Mouse (Mus musculus): Measurements from ENCODE around the gene Ddc. TPM values are rescaled to one million over a fixed set of nuclear protein-coding genes. Genes with fewer than 3 reads are reported as not detected.

The Ddc gene
- polyA plus RNA-seq, 1 experiment from 2014 or later = 13.4 TPM

DNA sequence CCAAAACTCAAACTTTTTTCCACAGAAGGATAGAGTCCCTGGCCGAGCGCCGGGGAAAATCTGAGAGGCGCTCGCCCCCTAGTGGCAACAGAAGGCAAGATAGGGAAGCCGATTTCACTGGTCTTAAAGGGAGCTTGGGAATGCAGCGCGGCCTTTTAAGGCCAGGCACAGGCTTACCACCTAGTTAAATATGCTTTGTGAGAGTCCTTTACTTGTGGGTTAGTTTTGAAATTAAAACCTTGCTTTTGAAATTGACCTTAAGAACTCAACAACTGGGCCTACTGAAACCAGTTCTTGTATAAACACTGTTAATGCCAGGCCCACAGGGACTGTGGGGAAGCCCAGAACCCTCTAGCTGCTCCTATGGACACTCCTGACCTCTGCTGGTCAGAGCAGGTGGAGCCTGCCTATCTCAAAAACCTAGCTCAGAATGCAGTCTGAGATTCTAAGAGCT is 109.4 kb downstream of the Ddc start:
- Histone ChIP-seq H3K9me3 (ENCODE audit: low read depth, low read length) (no peaks in the 10 kb centered on the region), H3K36me3 (ENCODE audit: insufficient read depth) (no peaks in the 10 kb centered on the region), H3K4me1 (ENCODE audit: insufficient read depth) (no peaks in the 10 kb centered on the region), H3K4me3 (ENCODE audit: low read depth, low read length) (no peak overlapping the region), H3K27me3 (ENCODE audit: insufficient read depth, low read length) (no peaks in the 10 kb centered on the region), H3K27ac (ENCODE audit: low read depth) (0 out of 2 replicates have a peak overlapping the region, but pooled peaks have one; percentile 32), H3K9ac (no peak overlapping the region), H3K4me2 (peak overlapping the region; percentile 43)
- TF ChIP-seq CTCF (IDR thresholded peaks at IDR 0.05; ENCODE audit: low read depth) = peak; percentile 78
- DNase-seq (peak; percentile 95), ATAC-seq (ENCODE audit: insufficient read depth) (peak; percentile 97)
- 0% methylated on average over 8 of the region's 8 CpGs for WGBS

DNA sequence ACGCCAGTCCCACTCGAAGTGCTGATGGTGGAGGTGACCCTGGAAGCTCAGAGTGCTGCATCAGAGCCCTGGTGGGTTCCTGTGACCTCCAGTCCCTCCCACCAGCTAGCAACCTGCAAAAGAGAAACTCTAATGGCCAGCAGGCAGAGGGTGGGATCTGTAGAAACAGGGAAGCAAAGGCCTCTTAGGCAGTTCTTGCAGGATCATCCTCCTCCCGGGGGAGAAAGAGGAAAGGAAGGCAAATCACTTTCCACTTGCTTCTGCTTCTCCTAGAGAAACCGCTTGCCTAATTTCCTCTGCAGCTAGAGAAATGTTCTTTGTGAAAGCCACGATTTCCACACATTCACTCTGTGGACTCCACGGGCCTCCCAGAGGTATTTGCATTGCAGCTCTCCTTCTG is 112.5 kb downstream of the Ddc start:
- Histone ChIP-seq H3K4me3 (ENCODE audit: low read depth, low read length) (no peak overlapping the region), H3K27ac (ENCODE audit: low read depth) (no peak overlapping the region), H3K9ac (no peak overlapping the region), H3K4me2 (no peak overlapping the region), H3K9me3 (ENCODE audit: low read depth, low read length) (no peaks in the 10 kb centered on the region), H3K4me1 (ENCODE audit: insufficient read depth) (no peaks in the 10 kb centered on the region), H3K27me3 (ENCODE audit: insufficient read depth, low read length) (no peaks in the 10 kb centered on the region), H3K36me3 (ENCODE audit: insufficient read depth) (no peaks in the 10 kb centered on the region)
- ATAC-seq (ENCODE audit: insufficient read depth) (no peak), DNase-seq (no peak)
- WGBS = 51% methylated on average over 6 of the region's 6 CpGs
- no peak for TF ChIP-seq CTCF (IDR thresholded peaks at IDR 0.05; ENCODE audit: low read depth)

GRCm38 (mm10) chr11:11781728-11782127 is 116.2 kb downstream of the Ddc start:
- no peak overlapping the region for H3K4me2 ChIP-seq
- WGBS = 73% methylated on average over 8 of the region's 8 CpGs
- no peak for ATAC-seq (ENCODE audit: insufficient read depth)

DNA sequence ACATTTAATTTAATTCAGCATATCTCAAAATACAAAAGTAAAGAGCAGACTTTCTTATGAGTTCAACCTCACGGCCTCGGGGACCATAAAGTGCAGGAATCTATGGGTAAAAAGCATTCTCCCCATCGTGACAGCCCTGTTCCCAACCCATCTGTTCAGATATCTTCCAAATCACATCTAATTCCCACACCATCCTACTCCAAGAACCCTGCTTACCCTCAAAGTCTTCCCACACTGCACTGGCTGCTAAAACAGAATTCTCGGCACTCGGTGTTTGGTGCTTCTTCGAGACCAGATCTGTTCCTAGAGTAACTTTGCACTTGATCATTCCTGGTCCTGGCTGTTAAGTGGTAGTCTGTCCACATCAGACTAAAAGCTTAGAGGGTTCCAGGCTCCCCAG is 119.6 kb downstream of the Ddc start:
- Histone ChIP-seq H3K9me3 (ENCODE audit: low read depth, low read length) (no peaks in the 10 kb centered on the region), H3K9ac (no peak overlapping the region), H3K27ac (ENCODE audit: low read depth) (no peak overlapping the region), H3K36me3 (ENCODE audit: insufficient read depth) (no peaks in the 10 kb centered on the region), H3K27me3 (ENCODE audit: insufficient read depth, low read length) (no peaks in the 10 kb centered on the region), H3K4me1 (ENCODE audit: insufficient read depth) (no peaks in the 10 kb centered on the region), H3K4me2 (no peak overlapping the region), H3K4me3 (ENCODE audit: low read depth, low read length) (no peak overlapping the region)
- no peak for TF ChIP-seq CTCF (IDR thresholded peaks at IDR 0.05; ENCODE audit: low read depth)
- DNase-seq (no peak), ATAC-seq (ENCODE audit: insufficient read depth) (no peak)
- 90% methylated on average over 6 of the region's 6 CpGs for WGBS

More at GRCm38 (mm10) chr11:11781728-11782127, 116.2 kb downstream of the Ddc start:
- Histone ChIP-seq H3K9ac (no peak overlapping the region), H3K4me3 (ENCODE audit: low read depth, low read length) (no peak overlapping the region), H3K36me3 (ENCODE audit: insufficient read depth) (no peaks in the 10 kb centered on the region), H3K27me3 (ENCODE audit: insufficient read depth, low read length) (no peaks in the 10 kb centered on the region), H3K27ac (ENCODE audit: low read depth) (no peak overlapping the region), H3K9me3 (ENCODE audit: low read depth, low read length) (no peaks in the 10 kb centered on the region), H3K4me1 (ENCODE audit: insufficient read depth) (no peaks in the 10 kb centered on the region)
- TF ChIP-seq CTCF (IDR thresholded peaks at IDR 0.05; ENCODE audit: low read depth) = no peak
- no peak for DNase-seq

DNA sequence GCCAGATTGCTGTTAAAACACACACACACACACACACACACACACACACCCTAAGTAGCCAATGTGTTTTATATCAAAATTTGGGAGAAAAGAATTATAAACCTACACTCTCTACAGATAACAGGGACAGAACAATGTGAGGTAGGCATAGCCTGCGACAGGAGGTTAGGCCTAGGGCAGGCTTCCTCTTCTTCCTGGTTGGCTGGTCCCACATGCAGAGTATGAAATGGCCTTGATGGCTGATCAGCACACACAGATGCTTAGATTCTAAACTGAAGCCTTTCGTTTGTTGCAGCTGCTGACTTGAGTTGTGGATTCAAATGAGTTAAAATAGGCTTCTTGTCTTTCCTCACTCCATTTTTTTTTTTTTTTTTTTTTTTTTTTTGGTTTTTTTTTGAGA is 120.1 kb downstream of the Ddc start:
- no peak for TF ChIP-seq CTCF (IDR thresholded peaks at IDR 0.05; ENCODE audit: low read depth)
- ATAC-seq (ENCODE audit: insufficient read depth) = no peak
- Histone ChIP-seq H3K4me3 (ENCODE audit: low read depth, low read length) (no peak overlapping the region), H3K36me3 (ENCODE audit: insufficient read depth) (no peaks in the 10 kb centered on the region), H3K9ac (no peak overlapping the region), H3K4me1 (ENCODE audit: insufficient read depth) (no peaks in the 10 kb centered on the region), H3K27me3 (ENCODE audit: insufficient read depth, low read length) (no peaks in the 10 kb centered on the region), H3K27ac (ENCODE audit: low read depth) (no peak overlapping the region), H3K4me2 (no peak overlapping the region), H3K9me3 (ENCODE audit: low read depth, low read length) (no peaks in the 10 kb centered on the region)
- DNase-seq = no peak
- WGBS = 79% methylated on average over 2 of the region's 2 CpGs

- TF ChIP-seq CTCF (IDR thresholded peaks at IDR 0.05; ENCODE audit: low read depth) = no peak
- no peaks in the 10 kb centered on the region for H3K9me3 ChIP-seq (ENCODE audit: low read depth, low read length)
- 63% methylated on average over 3 of the region's 3 CpGs for WGBS
- H3K27ac ChIP-seq (ENCODE audit: low read depth) = no peak overlapping the region
- H3K27me3 ChIP-seq (ENCODE audit: insufficient read depth, low read length) = no peaks in the 10 kb centered on the region
- no peak overlapping the region for H3K9ac ChIP-seq
- no peaks in the 10 kb centered on the region for H3K36me3 ChIP-seq (ENCODE audit: insufficient read depth)
- ATAC-seq (ENCODE audit: insufficient read depth) (no peak), DNase-seq (no peak)
- H3K4me2 ChIP-seq = no peak overlapping the region
- no peak overlapping the region for H3K4me3 ChIP-seq (ENCODE audit: low read depth, low read length)
- H3K4me1 ChIP-seq (ENCODE audit: insufficient read depth) = no peaks in the 10 kb centered on the region
Observed at GRCm38 (mm10) chr11:11777246-11777645, 120.7 kb downstream of the Ddc start.

GRCm38 (mm10) chr11:11776822-11777174 is 121.1 kb downstream of the Ddc start:
- no peak overlapping the region for H3K27ac ChIP-seq (ENCODE audit: low read depth)
- DNase-seq (no peak), ATAC-seq (ENCODE audit: insufficient read depth) (no peak)
- no peak overlapping the region for H3K4me2 ChIP-seq
- WGBS = 75% methylated on average over 7 of the region's 7 CpGs
- TF ChIP-seq CTCF (IDR thresholded peaks at IDR 0.05; ENCODE audit: low read depth) = no peak
- H3K27me3 ChIP-seq (ENCODE audit: insufficient read depth, low read length) = no peaks in the 10 kb centered on the region
- H3K9me3 ChIP-seq (ENCODE audit: low read depth, low read length) = no peaks in the 10 kb centered on the region
- H3K4me3 ChIP-seq (ENCODE audit: low read depth, low read length) = no peak overlapping the region
- H3K4me1 ChIP-seq (ENCODE audit: insufficient read depth) = no peaks in the 10 kb centered on the region
- H3K36me3 ChIP-seq (ENCODE audit: insufficient read depth) = no peaks in the 10 kb centered on the region
- no peak overlapping the region for H3K9ac ChIP-seq
